Mouse (Mus musculus): Measurements from ENCODE around the gene Mfng.

Mfng gene

GRCm38 (mm10) chr15:78773290-78773729 is at the start of gene Mfng:
Gene Mfng (minus strand): TSS chr15:78773475.
- in situ Hi-C loops (cut with MboI, MseI), result no loop called here

DNA sequence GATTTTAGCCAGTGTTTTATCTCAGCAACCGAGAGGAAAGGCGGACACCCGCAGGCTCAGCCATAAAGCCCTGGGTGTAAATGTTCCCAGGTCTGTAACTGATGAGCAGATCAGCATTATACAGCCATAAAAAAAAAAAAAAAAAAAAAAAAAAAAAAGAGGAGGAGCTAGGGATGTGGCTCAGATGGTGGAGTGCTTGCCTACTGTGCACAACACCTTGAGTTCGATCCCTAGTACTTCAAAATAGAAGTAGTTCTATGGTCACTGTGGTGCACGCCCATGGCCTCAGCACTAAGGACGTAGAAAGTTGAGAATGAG is 42.8 kb upstream of the Mfng start:
- in situ Hi-C loops (cut with MboI, MseI), result no loop called here

- in situ Hi-C loops (cut with MboI, MseI), result no loop called here
These were observed 42.2 kb upstream of the Mfng start for GRCm38 (mm10) chr15:78815314-78816073.

DNA sequence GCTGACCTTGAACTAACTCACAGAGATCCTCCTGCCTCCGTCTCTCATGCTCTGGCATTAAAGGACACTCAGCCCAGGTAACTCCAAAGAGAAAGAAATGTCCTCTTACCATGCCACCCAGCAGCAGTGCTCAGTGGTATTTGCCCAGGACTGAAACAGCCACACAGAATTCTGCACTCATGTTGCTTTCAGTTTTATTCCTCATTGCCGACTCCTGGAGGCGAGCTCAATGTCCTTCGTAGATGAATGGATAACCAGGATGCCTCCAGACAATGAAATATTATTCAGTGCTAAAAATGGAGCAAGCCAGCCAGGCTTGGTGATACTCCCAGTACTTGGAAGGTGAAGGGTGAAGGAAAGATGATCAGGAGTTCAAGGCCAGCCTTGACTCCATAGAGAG is 40.3 kb upstream of the Mfng start:
- in situ Hi-C loops (cut with MboI, MseI), result no loop called here

- in situ Hi-C loops (cut with MboI, MseI), result no loop called here
These were observed 36.9 kb upstream of the Mfng start for GRCm38 (mm10) chr15:78810146-78810545.

DNA sequence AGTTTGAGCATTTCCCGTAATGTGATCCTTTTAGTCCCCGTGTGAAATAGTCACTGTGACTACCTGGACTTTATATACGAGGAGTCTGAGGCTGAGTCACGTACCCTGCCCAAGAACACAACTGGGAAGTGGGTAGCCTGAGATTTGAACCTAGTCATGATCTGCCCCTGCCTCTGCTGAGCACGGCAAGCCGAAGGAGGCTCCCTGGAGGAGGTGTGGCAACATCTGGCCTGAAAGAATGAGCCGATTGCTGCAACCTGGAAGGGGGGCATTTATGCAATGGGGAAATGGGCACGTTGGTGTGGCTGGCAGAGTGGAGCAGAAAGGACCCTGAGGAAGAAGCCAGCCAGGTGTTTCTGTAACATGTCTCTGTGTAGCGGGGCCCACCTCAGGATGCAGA is 36.5 kb upstream of the Mfng start:
- in situ Hi-C loops (cut with MboI, MseI), result no loop called here

DNA sequence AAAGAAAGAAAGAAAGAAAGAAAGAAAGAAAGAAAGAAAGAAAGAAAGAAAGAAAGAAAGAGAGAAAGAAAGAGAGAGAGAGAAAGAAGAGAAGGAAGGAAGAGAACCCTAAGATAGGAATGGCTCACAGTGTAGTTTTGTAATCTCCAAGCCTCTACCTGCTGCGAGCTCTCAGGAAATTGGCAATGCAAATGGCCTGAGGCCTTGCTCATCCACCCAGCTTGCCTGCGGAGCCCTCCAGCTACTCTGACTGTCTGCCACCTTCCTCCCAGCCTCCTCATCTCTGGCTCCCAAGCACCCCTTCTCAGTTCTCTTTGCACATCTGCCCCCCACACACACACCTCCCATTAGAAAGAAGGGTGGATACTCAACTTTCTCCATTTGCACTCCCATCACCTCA is 35.7 kb upstream of the Mfng start:
- in situ Hi-C loops (cut with MboI, MseI), result no loop called here

GRCm38 (mm10) chr15:78807141-78807540 is 33.9 kb upstream of the Mfng start:
- in situ Hi-C loops (cut with MboI, MseI), result no loop called here

DNA sequence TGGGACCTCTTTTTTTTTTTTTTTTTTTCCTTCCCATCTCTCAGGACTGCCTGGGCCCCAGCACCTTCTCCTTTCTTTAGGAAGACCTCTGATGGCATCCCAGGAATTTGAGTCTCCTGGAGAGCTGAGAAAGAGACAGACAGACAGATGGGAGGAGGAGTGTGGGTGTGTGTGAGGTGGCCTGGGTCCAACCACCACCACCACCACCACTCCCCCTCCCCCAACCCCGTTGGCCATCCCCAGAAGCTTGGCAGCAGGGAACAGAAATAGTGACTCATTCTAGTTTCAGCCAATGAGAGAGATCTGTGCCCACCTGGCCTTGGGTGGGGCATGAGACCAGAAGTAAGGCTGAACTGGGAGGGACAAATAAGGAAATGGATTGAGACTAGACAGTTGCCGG is 33.3 kb upstream of the Mfng start:
- in situ Hi-C loops (cut with MboI, MseI), result no loop called here

DNA sequence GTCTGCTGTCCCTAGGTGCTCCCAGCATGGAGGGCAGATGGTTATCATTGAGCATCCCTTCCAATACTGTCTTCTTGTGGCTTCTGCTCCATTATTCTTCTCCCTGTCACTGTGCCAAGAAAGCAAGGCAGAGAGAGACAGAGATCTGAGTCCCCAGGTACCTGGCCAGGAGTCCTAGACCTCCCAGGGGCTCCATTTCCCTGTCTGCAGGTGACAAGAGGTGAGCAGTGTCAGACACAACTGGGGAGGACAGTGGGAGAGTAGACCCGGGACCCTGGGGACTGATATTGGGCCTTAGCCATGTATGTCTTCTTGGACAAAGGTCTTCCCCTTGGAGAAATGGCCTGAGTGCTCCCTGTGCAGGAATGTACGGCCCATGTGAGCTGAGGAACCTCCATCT is 32.1 kb upstream of the Mfng start:
- in situ Hi-C loops (cut with MboI, MseI), result no loop called here

GRCm38 (mm10) chr15:78804326-78804725 is 31.1 kb upstream of the Mfng start:
- in situ Hi-C loops (cut with MboI, MseI), result no loop called here

DNA sequence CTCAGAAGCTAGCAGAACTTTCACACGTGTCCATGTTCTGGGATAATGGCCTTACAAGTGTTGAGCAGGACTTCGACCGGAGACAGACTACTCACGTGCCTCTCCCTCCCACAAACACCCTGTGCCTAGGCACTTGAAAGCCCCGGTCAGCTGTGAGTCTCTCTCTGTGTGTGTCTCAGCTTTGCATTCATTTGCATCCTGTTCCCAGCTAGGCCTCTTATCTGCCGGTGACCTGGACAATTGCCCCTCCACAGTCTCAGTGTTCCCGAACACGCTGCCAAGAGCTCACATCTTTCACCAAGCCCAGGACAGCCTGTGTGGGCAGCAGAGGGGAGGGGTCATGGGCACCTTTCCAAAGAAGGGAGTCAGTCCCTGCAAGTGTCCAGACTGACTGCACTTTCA is 30.2 kb upstream of the Mfng start:
- in situ Hi-C loops (cut with MboI, MseI), result no loop called here

- in situ Hi-C loops (cut with MboI, MseI), result no loop called here
These were observed 29.6 kb upstream of the Mfng start, which contains the start of gene Card10 for GRCm38 (mm10) chr15:78802776-78803391. Gene Card10 (minus strand): TSS chr15:78803042.

DNA sequence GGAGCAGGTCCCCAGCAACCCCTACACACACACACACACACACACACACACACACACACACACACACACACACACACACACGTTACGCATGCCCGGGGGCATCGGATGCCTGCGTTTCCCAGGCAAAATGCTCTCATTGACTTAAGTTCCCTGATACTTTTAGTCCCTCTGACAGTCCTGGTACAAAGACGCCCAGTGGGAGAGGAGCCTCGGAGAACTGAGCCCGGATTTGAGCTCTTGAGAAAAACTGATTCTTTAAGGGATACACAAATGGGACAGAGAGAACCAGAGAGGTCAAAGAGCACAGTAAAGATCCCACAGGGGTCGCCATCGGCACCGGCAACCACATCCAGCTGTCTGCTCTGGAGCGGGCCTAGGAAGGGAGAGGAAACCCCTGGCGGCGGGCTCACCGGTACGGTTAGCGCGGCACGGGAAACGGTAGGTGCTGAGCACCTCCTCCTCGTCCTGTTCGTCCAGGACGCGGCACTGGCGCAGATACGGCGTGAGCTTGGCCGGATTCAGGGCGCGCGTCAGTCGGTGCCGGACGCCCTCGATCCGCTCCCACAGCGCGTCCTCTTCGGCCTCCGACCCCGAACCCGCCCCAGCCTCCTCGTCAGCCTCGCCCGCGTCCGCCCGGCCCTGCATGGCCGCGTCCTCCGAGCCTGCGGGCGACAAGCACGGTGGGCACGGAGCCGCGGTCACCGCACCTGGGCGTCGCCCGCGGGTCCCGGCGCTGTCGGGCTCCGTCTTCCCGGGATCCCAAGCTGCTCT is 28.9 kb upstream of the Mfng start:
- in situ Hi-C loops (cut with MboI, MseI), result no loop called here

DNA sequence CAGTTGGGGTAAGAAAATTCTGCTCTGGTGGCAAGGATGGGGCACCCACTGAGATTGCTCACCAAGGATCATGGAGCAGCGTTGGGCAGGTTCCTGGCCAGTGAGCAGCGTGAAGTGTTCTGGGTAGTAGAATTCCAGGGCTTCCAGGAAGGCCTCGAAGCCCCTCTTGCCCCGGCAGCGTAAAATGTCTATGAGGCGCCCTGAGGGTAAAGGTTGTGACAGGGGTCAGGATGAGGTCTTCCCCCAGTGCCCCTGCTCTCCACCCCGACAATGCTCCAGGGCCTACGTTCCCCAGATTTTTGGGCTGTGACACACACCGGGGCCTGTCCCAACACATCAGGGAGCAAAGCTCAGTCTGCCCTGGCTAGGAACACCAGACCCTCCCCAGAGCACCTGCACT is 28.3 kb upstream of the Mfng start:
- in situ Hi-C loops (cut with MboI, MseI), result no loop called here

DNA sequence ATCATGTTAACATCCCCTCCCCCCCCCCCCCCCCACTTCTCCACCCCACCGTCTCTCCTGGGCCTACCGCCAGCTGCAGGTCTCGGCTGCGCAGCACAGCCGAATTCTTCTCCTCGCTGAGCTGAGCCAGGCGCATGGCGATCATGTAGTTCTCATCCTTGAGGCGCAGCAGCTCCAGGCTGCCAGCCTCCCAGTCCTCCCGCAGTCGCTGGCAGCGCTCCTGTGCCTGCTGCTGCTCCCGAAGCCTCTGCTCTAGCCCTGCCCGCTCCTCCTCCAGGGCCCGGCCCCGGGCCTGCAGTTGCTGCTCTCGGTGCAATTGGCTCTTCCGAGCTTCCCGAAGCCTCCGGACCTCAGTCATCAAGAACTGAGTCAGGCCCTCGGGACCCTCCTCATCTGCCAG is 25.8 kb upstream of the Mfng start:
- in situ Hi-C loops (cut with MboI, MseI), result no loop called here

- in situ Hi-C loops (cut with MboI, MseI), result no loop called here
These were observed 23.7 kb upstream of the Mfng start for GRCm38 (mm10) chr15:78797060-78797329.

DNA sequence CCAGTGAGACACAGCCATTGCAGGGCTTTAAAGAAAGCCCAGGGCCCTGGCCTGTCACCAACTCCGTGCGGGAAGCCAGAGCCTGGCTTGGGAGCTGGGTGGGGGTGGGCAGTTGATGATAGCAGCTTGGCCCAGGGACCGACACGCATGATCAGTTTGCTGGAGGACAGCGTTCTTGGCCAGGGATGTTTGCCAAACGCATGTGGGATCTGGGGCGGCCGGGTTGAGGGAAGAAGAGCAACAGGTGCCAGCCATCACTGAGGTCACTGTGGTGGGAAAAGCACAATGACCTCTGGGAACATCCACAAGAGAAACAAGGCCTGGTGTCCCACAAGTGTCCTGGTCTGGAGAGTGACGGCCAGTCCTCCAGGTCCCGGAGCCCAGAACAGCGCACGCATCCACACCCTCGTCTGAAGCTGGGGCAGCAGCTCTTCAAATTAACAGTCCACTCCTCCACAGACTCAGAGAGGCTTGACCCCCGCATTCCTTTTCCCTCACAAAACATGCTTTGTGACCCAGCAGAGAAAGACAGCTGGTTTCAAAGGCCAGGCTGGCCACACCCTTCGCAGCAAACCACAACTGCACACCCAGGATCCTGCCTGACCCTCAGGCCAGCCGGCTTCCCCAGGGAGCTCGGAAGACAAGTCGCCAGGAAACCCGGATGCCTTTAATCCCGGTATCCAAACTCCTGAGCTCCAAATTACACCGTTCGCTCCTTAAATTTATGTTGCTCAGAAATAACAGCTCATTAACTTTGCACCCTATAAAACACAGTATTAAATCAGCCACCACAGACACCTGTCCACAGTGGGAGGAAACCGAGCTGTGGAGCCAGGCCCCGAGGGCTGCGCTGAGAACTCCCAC is 23.2 kb upstream of the Mfng start:
- in situ Hi-C loops (cut with MboI, MseI), result no loop called here

DNA sequence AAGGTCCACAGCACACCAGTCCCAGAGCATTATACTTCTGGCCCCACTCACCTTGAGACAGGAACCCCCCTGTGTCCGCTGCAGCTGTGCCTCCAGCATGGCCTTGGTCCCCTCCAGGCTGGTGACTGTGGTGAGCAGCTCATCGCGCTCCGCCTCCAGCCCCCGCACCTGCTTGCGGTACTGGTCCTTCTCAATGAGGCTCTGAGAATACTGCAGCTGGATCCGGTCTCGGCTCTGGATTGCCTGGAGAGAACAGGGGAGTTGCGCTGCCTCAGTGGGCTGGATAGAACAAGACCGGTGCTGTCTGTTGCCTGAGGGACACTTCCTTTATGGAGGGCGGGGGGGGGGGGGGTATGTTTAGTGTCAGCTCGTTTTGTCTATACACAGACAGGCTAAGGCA is 17.7 kb upstream of the Mfng start:
- in situ Hi-C loops (cut with MboI, MseI), result no loop called here

- in situ Hi-C loops (cut with MboI, MseI), result no loop called here
These were observed 17.2 kb upstream of the Mfng start for GRCm38 (mm10) chr15:78790451-78790850.

DNA sequence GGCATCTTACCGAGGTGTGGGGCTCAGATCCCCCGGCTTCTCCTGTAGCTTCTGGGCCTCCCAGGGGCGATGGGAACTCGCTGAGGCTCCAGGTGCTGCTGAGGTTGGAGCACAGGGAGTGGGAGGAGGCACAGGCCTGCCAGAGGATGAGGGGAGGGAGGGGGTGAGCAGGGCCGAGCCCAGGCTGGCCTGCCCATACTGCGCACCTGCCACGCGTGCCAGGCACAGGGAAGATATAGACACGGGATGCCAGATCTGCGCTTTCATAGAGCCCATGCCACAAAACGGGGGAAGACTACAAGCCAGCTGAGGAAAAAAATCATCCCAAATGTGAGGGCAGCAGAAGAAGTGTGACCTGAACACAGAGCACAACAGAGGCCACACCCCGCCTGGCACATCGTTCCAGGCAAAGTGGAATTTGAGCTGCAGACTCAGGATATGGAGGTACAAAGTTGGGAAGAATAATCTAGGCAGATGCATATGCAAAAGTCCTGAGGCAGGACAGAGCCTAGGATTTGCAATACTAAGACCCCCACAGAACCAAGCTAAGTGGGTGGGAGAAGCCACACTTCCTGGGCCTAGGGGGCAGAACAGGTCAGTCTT is 16.5 kb upstream of the Mfng start:
- in situ Hi-C loops (cut with MboI, MseI), result no loop called here

DNA sequence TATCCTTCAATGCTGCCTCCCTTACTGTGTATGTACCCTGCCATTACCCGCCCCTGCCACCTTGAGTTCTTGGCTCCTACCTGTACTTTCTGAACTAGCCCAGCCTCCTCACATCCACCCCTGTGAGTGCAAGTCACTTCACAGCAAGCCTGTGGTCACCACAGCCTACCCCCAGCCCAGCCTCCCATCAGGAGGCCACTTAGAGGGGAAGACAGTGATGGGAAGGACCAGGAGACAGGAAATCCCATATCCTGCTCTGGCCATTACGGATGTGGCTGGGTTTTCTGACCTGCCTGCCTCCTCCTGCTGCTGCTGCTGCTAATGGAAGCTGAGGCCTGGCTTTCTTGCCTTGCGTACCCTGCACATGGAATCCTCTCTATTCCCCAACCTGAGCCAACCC is 14.8 kb upstream of the Mfng start:
- in situ Hi-C loops (cut with MboI, MseI), result no loop called here
